Mouse (Mus musculus): ENCODE data around the gene Eef1akmt2.

DNA sequence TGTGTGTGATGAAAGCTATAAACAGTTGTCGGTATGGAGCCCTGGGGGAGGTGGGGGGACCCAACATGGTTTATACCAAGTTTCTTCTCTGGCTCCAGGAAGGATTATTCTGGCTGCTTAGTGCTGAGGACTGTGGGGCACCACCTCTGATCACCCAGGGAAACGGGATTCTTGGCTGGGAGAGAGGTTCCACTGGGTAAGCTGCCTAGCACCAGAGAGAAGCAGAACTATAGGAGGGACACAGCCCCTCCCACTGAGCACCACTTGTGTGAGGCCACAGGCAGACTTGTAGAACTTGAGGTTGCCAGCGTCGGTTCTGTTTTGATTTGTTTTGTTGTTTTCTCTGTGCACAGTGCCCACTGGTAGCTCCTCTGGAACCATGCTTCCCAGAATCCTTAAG, 1.5 kb upstream of the Eef1akmt2 start:
- no peak for TF ChIP-seq GATA1 (IDR thresholded peaks at IDR 0.05; ENCODE audit: low read length)
- TF ChIP-seq TAL1 (IDR thresholded peaks at IDR 0.05; ENCODE audit: low read length) = no peak
